Mouse (Mus musculus): ENCODE results near the gene Pxn.

DNA sequence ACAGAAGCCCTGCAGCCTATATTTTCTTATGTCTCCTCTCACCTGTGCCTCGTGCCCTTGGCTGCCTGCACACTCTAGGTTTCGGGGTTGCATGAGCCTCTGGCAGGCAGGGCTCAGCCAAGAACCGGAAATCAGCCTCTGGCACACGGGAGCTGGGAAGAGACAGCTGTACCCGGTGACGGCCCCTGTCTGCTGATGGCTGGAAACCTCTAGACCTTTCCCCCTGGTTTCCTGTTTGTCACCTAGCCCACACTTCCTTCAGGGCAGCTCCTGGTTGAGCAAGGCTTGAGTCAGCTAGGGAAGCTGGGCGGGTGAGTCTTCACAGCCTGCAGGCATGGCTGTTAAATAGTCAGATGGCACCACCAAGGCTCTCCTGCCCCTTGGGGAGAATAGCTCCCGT lies 28.4 kb downstream of the Pxn start:
- TF ChIP-seq CTCF (IDR thresholded peaks at IDR 0.05; ENCODE audit: low read depth) (no peak), EP300 (IDR thresholded peaks at IDR 0.05; ENCODE audit: low read depth) (no peak)
